Mouse (Mus musculus): ENCODE data around the gene Tgfbr3. TPM values are rescaled to one million over a fixed set of nuclear protein-coding genes. Genes with fewer than 3 reads are reported as not detected.
"Not testable (repeated sequence)": the region's sequence is repeated elsewhere in the genome, so short reads cannot be mapped to it uniquely, and the experiment has no call there.

Gene Tgfbr3
- polyA plus RNA-seq, 1 experiment from 2014 or later = 19.2 TPM

DNA sequence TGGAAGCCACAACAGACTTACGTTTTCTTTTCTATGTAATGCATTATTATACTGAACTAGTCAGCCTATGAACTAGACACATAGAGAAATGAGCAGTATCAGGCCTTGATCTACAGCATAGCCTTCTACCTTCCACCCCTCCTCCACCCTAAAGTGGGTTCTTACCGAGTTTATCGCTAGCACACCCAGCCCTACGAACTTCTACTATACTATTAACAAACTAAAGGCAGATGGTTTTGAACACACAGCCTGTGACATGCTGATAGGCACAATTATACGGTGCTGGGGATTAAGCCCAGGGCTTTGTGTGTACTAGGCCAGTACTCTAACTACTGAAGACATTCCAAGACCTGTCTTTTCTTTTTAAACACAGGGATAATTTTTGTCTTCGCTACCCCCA is 59.2 kb downstream of the Tgfbr3 start:
- Histone ChIP-seq H3K36me3 (peaks cover 13% of the 10 kb centered on the region), H3K4me2 (peak overlapping the region; percentile 22), H3K4me1 (peaks cover 78% of the 10 kb centered on the region), H3K27me3 (replicated peaks) (no peaks in the 10 kb centered on the region), H3K9ac (no peak overlapping the region), H3K27ac (peak overlapping the region; percentile 64), H3K4me3 (no peak overlapping the region), H3K9me3 (replicated peaks) (no peaks in the 10 kb centered on the region)
- ATAC-seq = peak; percentile 78
- WGBS (ENCODE audit: insufficient replicate concordance) = 43% methylated on average over 6 of the region's 6 CpGs

DNA sequence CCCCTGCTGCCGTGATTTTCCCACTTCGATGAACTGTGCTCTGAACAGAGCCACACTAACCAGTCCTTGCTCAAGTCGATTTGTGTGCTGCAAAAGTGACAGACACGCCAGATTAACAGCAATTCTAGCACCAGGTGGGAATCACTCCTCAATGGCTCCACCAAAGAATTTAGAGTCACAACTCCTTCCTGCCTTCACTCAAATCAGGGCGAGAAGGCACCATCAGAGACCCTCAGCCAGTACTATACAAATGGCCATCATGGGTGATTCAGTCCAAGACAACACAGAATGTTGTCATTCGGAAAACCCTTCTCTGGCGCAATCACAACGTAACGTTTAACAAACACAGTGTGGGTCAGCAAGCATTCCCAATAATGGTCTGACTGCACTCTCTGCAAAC is 60.4 kb downstream of the Tgfbr3 start:
- peak overlapping the region; percentile 11; the same call in 1 of the 2 replicates for H3K27ac ChIP-seq
- no peaks in the 10 kb centered on the region for H3K9me3 ChIP-seq (replicated peaks)
- ATAC-seq = no peak
- H3K36me3 ChIP-seq = peaks cover 13% of the 10 kb centered on the region
- H3K4me3 ChIP-seq = no peak overlapping the region
- peaks cover 78% of the 10 kb centered on the region for H3K4me1 ChIP-seq
- 78% methylated on average over 9 of the region's 9 CpGs for WGBS (ENCODE audit: insufficient replicate concordance)
- H3K9ac ChIP-seq = no peak overlapping the region
- H3K4me2 ChIP-seq = no peak overlapping the region
- H3K27me3 ChIP-seq (replicated peaks) = no peaks in the 10 kb centered on the region

DNA sequence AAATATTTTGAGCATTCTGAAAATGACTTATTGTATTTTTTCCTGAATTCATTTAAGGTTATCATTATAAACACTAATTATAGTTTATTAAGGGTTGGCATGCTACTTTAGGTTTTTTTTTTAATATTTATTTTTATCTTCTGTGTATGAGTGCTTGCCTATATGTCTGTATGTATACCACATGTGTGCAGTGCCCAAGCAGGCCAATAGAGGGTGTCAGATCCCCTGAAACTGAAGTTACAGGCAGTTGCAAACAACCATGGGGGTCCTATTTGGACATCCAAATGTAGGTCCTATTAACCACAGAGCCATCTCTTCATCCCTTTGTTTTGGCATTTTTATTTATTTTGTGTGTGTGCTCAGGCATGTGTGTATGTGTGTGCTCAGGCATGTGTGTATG is 61.8 kb downstream of the Tgfbr3 start:
- H3K27me3 ChIP-seq (replicated peaks) = no peaks in the 10 kb centered on the region
- peaks cover 78% of the 10 kb centered on the region for H3K4me1 ChIP-seq
- H3K27ac ChIP-seq = no peak overlapping the region
- no peaks in the 10 kb centered on the region for H3K9me3 ChIP-seq (replicated peaks)
- H3K9ac ChIP-seq = no peak overlapping the region
- H3K4me3 ChIP-seq = no peak overlapping the region
- H3K36me3 ChIP-seq = peaks cover 13% of the 10 kb centered on the region
- no peak for ATAC-seq
- H3K4me2 ChIP-seq = no peak overlapping the region

DNA sequence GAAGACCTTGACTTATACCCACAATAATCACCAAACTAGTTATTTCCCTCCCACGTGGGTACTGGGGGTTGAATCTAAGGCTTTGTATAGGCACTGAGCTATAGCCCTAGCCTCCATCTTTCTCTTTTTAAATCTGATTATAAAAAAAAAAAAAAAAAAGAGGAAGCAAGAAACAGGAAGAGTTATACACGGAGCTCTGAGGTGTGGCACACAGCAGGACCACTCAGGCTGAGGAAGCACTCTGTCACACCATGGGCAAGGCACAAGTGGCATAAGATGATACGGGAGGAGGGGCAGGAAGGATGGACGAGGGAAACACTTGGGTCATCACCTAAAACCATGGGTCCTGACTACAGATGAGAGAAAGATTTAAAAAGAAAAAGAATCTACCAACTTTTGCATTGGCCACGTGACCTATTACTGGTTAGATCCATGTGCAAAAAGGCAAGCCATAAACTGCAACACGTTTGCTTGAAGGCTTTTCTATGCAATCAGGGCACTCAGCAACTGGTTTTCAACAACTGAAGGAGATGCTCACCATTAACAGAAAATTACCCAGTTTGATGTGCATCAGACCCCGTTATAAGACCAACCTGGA is 64.5 kb downstream of the Tgfbr3 start:
- H3K9me3 ChIP-seq (replicated peaks) = no peaks in the 10 kb centered on the region
- WGBS (ENCODE audit: insufficient replicate concordance) = 43% methylated on average over 7 of the region's 7 CpGs
- peak; percentile 63 for ATAC-seq
- no peaks in the 10 kb centered on the region for H3K27me3 ChIP-seq (replicated peaks)
- H3K4me1 ChIP-seq = peaks cover 76% of the 10 kb centered on the region
- H3K27ac ChIP-seq = peak overlapping the region; percentile 55; the same call in 1 of the 2 replicates
- H3K4me2 ChIP-seq = peak overlapping the region; percentile 48; the same call in 1 of the 2 replicates
- no peak overlapping the region for H3K4me3 ChIP-seq
- peaks cover 13% of the 10 kb centered on the region for H3K36me3 ChIP-seq
- H3K9ac ChIP-seq = no peak overlapping the region

DNA sequence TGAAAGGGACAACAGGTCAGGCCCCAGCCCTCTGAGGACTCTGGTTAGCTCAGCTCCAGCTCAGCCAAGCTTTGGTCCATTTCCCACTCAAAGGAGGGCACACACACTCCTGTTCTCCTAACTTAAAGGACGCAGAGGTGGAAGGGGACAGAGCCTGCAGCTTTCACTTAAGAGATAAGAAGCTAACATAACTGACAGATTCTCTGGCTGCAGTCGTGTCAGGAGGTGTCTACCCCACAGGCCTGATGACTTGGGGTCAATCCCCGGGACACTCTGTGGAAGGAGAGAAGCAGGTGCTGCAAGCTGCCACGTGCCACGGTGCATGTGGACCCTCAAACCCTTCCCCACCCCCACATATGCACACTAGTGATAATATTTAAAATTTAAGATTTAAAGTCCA is 65.3 kb downstream of the Tgfbr3 start:
- Histone ChIP-seq H3K4me3 (no peak overlapping the region), H3K36me3 (peaks cover 13% of the 10 kb centered on the region), H3K27me3 (replicated peaks) (no peaks in the 10 kb centered on the region), H3K4me1 (peaks cover 76% of the 10 kb centered on the region), H3K4me2 (peak overlapping the region; percentile 48), H3K27ac (peak overlapping the region; percentile 73), H3K9me3 (replicated peaks) (no peaks in the 10 kb centered on the region), H3K9ac (peak overlapping the region; percentile 12; the same call in 1 of the 2 replicates)
- ATAC-seq = peak; percentile 74
- 12% methylated on average over 5 of the region's 5 CpGs for WGBS (ENCODE audit: insufficient replicate concordance)

DNA sequence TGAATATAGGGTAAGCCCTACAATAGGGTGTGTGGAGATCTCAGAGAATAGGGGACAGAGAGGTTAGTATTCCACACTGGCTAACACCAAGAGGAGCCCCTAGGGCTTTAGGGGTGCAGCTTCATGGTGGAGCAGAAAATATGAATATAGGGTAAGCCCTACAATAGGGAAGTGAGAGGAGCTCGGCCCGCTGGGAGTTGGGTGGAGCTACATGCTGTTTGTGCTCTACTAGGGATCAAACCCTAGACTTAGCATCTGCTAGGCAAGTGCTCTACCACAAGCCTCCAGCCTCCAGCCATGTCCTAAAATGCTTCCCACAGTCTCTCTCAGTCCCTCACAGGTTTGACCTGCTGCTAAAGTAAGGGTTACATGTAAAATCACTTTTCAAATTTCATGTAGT is 65.9 kb downstream of the Tgfbr3 start:
- peaks cover 76% of the 10 kb centered on the region for H3K4me1 ChIP-seq
- H3K4me3 ChIP-seq; H3K9me3 ChIP-seq (replicated peaks); H3K27me3 ChIP-seq (replicated peaks): not testable (repeated sequence)
- H3K36me3 ChIP-seq = peaks cover 13% of the 10 kb centered on the region
- H3K9ac ChIP-seq = peak overlapping the region; percentile 12; the same call in 1 of the 2 replicates
- H3K27ac ChIP-seq = peak overlapping the region; percentile 73
- 56% methylated on average over 2 of the region's 2 CpGs for WGBS (ENCODE audit: insufficient replicate concordance)
- H3K4me2 ChIP-seq = peak overlapping the region; percentile 48
- peak; percentile 27; the same call in 1 of the 2 replicates for ATAC-seq

DNA sequence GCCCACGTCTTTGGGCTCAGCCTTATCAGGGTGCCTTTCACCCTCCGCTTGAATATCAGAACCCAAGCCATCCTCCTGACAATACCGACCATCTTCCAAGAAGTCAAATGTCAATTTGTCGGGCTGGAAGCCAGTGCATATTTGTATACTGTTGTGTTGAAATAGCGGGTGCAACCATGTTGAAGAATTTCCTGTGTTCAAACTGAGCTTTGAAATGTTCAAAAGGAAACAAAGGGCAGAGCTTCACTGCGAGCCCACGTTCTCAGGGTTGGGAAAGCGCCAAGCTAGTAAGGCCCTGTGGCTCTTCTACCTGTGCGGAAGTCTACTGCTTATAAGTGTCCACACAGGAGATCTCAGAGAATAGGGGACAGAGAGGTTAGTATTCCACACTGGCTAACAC is 66.4 kb downstream of the Tgfbr3 start:
- peaks cover 77% of the 10 kb centered on the region for H3K4me1 ChIP-seq
- H3K27ac ChIP-seq = 0 out of 2 replicates have a peak overlapping the region, but pooled peaks have one; percentile 23
- H3K4me3 ChIP-seq = no peak overlapping the region

DNA sequence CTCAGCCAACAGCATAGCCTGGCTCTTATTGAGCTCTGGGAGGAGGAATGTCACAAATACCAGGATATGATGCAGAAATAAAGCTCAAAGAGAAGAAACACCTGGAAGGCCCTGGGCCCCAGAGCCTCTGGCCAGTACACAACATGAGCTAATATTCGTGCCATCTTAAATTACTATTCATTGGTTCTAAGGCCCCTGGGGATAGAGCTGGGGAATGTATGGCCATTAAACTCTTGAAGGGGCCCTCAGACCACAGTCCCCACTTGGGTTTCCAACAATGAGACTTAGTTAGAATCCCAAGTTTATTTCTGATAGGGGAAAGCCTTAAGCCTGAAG is 66.8 kb downstream of the Tgfbr3 start:
- H3K27me3 ChIP-seq (replicated peaks) = no peaks in the 10 kb centered on the region
- 0 out of 2 replicates have a peak overlapping the region, but pooled peaks have one; percentile 23 for H3K27ac ChIP-seq
- no peak overlapping the region for H3K4me2 ChIP-seq
- no peaks in the 10 kb centered on the region for H3K9me3 ChIP-seq (replicated peaks)
- no peak overlapping the region for H3K9ac ChIP-seq
- WGBS (ENCODE audit: insufficient replicate concordance) = 78% methylated on average over 1 of the region's 1 CpGs
- peaks cover 6% of the 10 kb centered on the region for H3K36me3 ChIP-seq
- H3K4me3 ChIP-seq = no peak overlapping the region
- peaks cover 81% of the 10 kb centered on the region for H3K4me1 ChIP-seq
- ATAC-seq = no peak

More for the DNA sequence above, 66.4 kb downstream of the Tgfbr3 start:
- H3K9ac ChIP-seq = no peak overlapping the region
- peaks cover 10% of the 10 kb centered on the region for H3K36me3 ChIP-seq
- ATAC-seq = no peak
- WGBS (ENCODE audit: insufficient replicate concordance) = 63% methylated on average over 9 of the region's 9 CpGs
- no peaks in the 10 kb centered on the region for H3K27me3 ChIP-seq (replicated peaks)
- no peak overlapping the region for H3K4me2 ChIP-seq
- H3K9me3 ChIP-seq (replicated peaks) = no peaks in the 10 kb centered on the region

DNA sequence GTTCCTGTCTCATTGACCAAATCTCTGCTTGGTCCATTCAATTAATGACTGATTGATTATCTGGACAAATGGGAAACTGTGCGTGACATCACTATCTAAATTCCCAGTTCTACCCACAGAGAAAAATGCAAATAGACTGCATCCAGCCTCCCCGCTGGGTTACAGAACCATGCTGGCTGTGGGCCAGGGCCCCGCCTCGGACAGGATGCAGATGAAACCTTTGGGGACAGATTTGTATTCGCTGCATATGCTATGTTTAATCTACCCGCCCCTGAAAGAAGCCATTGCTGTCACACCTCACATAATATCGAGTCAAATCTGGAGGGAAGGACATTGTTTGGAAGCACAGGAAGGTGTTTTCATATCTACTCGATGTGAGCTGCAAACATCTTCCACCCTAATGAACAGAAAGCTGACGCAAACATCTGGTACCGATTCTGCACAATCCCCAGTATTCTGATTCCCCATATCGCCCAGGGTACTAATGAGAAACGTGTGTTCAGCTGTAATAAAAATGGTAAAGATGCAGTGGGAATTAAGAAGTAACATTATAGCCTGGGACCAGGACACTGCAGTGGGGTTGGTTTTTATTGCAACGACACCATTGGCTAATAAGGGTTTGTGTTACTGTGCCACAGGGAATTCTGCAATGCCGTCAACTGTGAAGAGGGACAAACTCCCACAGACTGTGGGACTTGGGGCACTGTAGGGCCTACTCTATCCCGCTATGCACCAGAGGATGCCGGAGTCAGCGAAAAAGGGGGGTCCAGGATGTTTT is 67.3 kb downstream of the Tgfbr3 start:
- peaks cover 87% of the 10 kb centered on the region for H3K4me1 ChIP-seq
- H3K4me3 ChIP-seq = no peak overlapping the region
- H3K36me3 ChIP-seq = 0 out of 2 replicates have a peak, but pooled peaks cover 4% of the 10 kb centered on the region
- H3K27ac ChIP-seq = no peak overlapping the region
- H3K9me3 ChIP-seq (replicated peaks) = no peaks in the 10 kb centered on the region
- no peaks in the 10 kb centered on the region for H3K27me3 ChIP-seq (replicated peaks)
- no peak overlapping the region for H3K9ac ChIP-seq
- ATAC-seq = no peak
- 78% methylated on average over 17 of the region's 17 CpGs for WGBS (ENCODE audit: insufficient replicate concordance)
- no peak overlapping the region for H3K4me2 ChIP-seq

DNA sequence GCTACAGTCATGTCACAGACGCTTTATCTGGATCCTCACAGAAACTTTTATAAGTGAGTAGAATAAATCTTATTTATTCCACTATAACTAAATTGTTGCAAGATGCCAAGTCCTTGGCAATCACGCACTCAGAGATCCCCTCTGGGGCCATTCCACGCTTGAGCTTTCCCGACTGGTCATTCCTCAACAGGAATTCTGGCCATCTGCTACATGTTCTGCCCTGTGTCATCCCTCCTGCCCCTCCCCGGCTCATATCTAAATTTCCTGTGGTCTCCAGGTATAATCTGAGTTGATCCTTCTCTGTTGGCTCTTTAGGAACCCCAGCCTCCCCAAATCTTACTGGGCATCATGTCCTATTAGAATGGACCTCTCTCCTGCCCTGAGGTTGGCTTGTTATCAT is 68.5 kb downstream of the Tgfbr3 start:
- WGBS (ENCODE audit: insufficient replicate concordance) = 68% methylated on average over 5 of the region's 5 CpGs
- Histone ChIP-seq H3K9me3 (replicated peaks) (no peaks in the 10 kb centered on the region), H3K36me3 (no peaks in the 10 kb centered on the region), H3K9ac (no peak overlapping the region), H3K4me2 (no peak overlapping the region), H3K4me3 (no peak overlapping the region), H3K27me3 (replicated peaks) (no peaks in the 10 kb centered on the region), H3K4me1 (peaks cover 84% of the 10 kb centered on the region), H3K27ac (no peak overlapping the region)
- ATAC-seq = no peak

DNA sequence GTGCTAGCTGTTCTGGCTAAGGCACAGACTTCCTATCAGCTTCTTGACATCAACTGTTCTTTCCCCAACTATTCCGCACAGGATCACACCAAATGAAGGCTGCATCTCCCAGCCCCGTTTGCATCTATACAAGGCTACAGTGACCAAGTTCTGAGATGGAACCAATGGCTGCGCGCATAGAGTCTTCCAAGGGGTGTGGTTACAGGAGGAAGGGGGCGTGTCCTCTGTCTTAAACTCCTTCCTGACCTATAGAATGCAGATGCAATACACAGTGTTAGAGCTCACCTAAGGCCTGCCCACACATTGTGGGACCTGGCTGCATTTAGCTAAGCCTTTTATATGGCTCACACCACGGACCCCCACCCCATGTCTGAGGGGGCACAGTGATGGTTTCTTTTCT is 69.5 kb downstream of the Tgfbr3 start:
- 0 out of 2 replicates have a peak, but pooled peaks have one; percentile 41 for ATAC-seq
- H3K9me3 ChIP-seq (replicated peaks) = no peaks in the 10 kb centered on the region
- H3K9ac ChIP-seq = no peak overlapping the region
- no peaks in the 10 kb centered on the region for H3K27me3 ChIP-seq (replicated peaks)
- peaks cover 73% of the 10 kb centered on the region for H3K4me1 ChIP-seq
- H3K36me3 ChIP-seq = peaks cover under 1% of the 10 kb centered on the region; the same call in 1 of the 2 replicates
- no peak overlapping the region for H3K4me3 ChIP-seq
- WGBS (ENCODE audit: insufficient replicate concordance) = 73% methylated on average over 6 of the region's 6 CpGs
- no peak overlapping the region for H3K4me2 ChIP-seq
- H3K27ac ChIP-seq = no peak overlapping the region

DNA sequence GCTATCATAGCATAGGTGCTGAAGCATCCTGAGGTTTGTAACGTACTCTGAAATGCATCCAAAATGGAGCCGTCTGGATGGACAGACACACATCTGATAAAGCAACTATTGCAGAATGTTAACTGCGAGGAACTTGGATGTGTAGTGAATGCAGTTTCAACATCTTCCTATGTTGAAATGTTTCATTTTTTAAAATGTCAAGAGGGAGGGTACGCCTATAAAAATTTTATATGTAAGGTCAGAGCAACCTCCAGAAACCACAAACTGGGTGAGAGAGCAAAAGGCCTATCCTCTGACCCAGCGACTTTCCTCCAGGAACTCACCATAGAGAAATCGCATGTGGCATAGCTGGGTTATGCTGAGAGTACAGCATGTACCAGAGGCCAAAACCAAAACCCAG is 70.1 kb downstream of the Tgfbr3 start:
- no peak overlapping the region for H3K4me3 ChIP-seq
- H3K4me1 ChIP-seq = peaks cover 67% of the 10 kb centered on the region
- H3K27ac ChIP-seq = peak overlapping the region; percentile 55
- no peak for ATAC-seq
- 79% methylated on average over 6 of the region's 6 CpGs for WGBS (ENCODE audit: insufficient replicate concordance)
- no peak overlapping the region for H3K9ac ChIP-seq
- no peak overlapping the region for H3K4me2 ChIP-seq
- no peaks in the 10 kb centered on the region for H3K27me3 ChIP-seq (replicated peaks)
- peaks cover 6% of the 10 kb centered on the region; the same call in 1 of the 2 replicates for H3K36me3 ChIP-seq
- H3K9me3 ChIP-seq (replicated peaks) = no peaks in the 10 kb centered on the region
